Mouse (Mus musculus): ENCODE measurements around the gene Kcnq1. TPM values are rescaled to one million over a fixed set of nuclear protein-coding genes. Genes with fewer than 3 reads are reported as not detected.
A peak's percentile ranks its signal among the peaks of the same experiment; 100 is the strongest.

Kcnq1 gene
- polyA plus RNA-seq, 1 experiment from 2014 or later = 0.88 TPM

DNA sequence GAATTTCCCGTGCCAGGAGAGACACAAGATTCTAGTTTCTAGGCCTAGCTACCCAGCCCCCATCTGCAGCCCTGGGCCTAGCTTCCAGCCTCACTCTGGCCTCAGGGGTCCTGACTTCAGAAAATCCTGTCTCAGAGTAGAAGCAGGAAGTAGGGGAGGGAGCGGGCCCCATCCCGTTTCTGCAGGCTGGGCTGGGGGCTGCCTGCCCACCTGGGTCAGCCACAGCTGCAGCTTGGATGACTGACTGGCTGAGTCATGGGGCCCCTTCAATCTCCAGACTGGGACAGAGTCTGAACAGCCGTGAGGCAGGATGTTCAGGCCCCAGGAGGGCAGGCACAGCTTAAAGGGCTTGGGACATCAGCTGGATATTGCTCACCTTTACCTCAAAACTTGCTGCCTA lies 308.9 kb downstream of the Kcnq1 start:
- H3K9me3 ChIP-seq (replicated peaks) = no peaks in the 10 kb centered on the region
- H3K4me2 ChIP-seq = no peak overlapping the region
- no peak overlapping the region for H3K4me3 ChIP-seq (replicated peaks)
- 61% methylated on average over 4 of the region's 4 CpGs for WGBS
- no peaks in the 10 kb centered on the region for H3K4me1 ChIP-seq
- H3K27ac ChIP-seq (replicated peaks) = no peak overlapping the region
- no peaks in the 10 kb centered on the region for H3K36me3 ChIP-seq
- no peak for ATAC-seq (ENCODE audit: low FRiP score)
- no peaks in the 10 kb centered on the region for H3K27me3 ChIP-seq (replicated peaks)
- H3K9ac ChIP-seq (replicated peaks) = no peak overlapping the region

GRCm38 (mm10) chr7:143416406-143416805 lies 310.2 kb downstream of the Kcnq1 start:
- no peak for ATAC-seq (ENCODE audit: low FRiP score)

GRCm38 (mm10) chr7:143417875-143418274 lies 311.7 kb downstream of the Kcnq1 start:
- WGBS = 76% methylated on average over 5 of the region's 5 CpGs

More at GRCm38 (mm10) chr7:143416406-143416805, 310.2 kb downstream of the Kcnq1 start:
- Histone ChIP-seq H3K9me3 (replicated peaks) (no peaks in the 10 kb centered on the region), H3K4me3 (replicated peaks) (no peak overlapping the region), H3K4me2 (no peak overlapping the region), H3K4me1 (no peaks in the 10 kb centered on the region), H3K36me3 (no peaks in the 10 kb centered on the region), H3K9ac (replicated peaks) (no peak overlapping the region), H3K27me3 (replicated peaks) (no peaks in the 10 kb centered on the region), H3K27ac (replicated peaks) (no peak overlapping the region)
- WGBS = 87% methylated on average over 12 of the region's 12 CpGs

GRCm38 (mm10) chr7:143419585-143420160 lies 313.5 kb downstream of the Kcnq1 start:
- Histone ChIP-seq H3K4me1 (no peaks in the 10 kb centered on the region), H3K27ac (replicated peaks) (no peak overlapping the region), H3K4me2 (no peak overlapping the region), H3K9ac (replicated peaks) (no peak overlapping the region), H3K9me3 (replicated peaks) (no peaks in the 10 kb centered on the region), H3K4me3 (replicated peaks) (no peak overlapping the region), H3K27me3 (replicated peaks) (no peaks in the 10 kb centered on the region), H3K36me3 (no peaks in the 10 kb centered on the region)
- ATAC-seq (ENCODE audit: low FRiP score) = no peak
- 86% methylated on average over 4 of the region's 4 CpGs for WGBS

More at GRCm38 (mm10) chr7:143417875-143418274, 311.7 kb downstream of the Kcnq1 start:
- no peaks in the 10 kb centered on the region for H3K9me3 ChIP-seq (replicated peaks)
- H3K4me2 ChIP-seq = no peak overlapping the region
- no peak overlapping the region for H3K9ac ChIP-seq (replicated peaks)
- no peaks in the 10 kb centered on the region for H3K4me1 ChIP-seq
- no peak overlapping the region for H3K4me3 ChIP-seq (replicated peaks)
- H3K27me3 ChIP-seq (replicated peaks) = no peaks in the 10 kb centered on the region
- ATAC-seq (ENCODE audit: low FRiP score) = no peak
- H3K36me3 ChIP-seq = no peaks in the 10 kb centered on the region
- H3K27ac ChIP-seq (replicated peaks) = no peak overlapping the region

GRCm38 (mm10) chr7:143428142-143428813 lies 322.1 kb downstream of the Kcnq1 start:
- H3K4me1 ChIP-seq = peaks cover 19% of the 10 kb centered on the region
- no peak overlapping the region for H3K9ac ChIP-seq (replicated peaks)
- H3K4me2 ChIP-seq = no peak overlapping the region
- WGBS = 17% methylated on average over 23 of the region's 23 CpGs
- peak; percentile 73 for ATAC-seq (ENCODE audit: low FRiP score)
- H3K36me3 ChIP-seq = no peaks in the 10 kb centered on the region
- H3K9me3 ChIP-seq (replicated peaks) = no peaks in the 10 kb centered on the region
- no peaks in the 10 kb centered on the region; the same call in none of the 2 replicates for H3K27me3 ChIP-seq (replicated peaks)
- H3K27ac ChIP-seq (replicated peaks) = no peak overlapping the region
- H3K4me3 ChIP-seq (replicated peaks) = no peak overlapping the region

DNA sequence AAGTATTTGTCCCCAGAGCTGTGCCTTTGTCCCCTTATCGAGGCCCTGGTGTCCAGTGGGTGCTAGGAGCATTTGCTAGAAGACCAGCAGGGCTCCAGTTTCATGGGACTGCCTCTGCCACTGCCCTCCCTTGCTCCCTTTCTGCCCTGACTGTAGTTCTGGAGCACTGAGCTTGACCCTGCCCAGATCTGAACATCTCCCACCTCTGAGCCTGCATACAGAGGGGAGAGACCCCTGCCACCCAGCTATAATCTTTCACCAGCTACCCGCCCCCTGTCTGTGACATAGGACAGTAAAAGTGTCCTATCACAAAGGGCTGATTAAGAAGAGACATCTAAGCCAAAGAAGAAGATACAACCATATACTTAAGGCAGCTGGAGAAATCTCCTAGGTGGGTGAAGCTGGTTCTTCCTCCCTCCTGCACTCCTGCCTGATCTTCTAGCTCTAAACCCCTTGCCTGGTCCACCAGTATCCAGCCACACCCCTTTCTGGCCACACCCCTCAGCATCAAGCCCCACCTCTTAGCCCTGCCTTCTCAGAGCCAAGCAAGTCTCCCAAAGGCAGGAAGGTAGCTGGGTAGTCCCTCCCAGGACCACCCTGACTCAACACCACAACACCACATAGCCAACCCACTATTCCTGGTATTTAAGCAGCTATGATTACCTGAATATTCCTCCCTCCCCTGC lies 322.8 kb downstream of the Kcnq1 start:
- no peak overlapping the region for H3K4me3 ChIP-seq (replicated peaks)
- 39% methylated on average over 2 of the region's 2 CpGs for WGBS
- peaks cover 22% of the 10 kb centered on the region for H3K4me1 ChIP-seq
- H3K27ac ChIP-seq (replicated peaks) = no peak overlapping the region
- no peak for ATAC-seq (ENCODE audit: low FRiP score)
- H3K36me3 ChIP-seq = no peaks in the 10 kb centered on the region
- no peaks in the 10 kb centered on the region for H3K9me3 ChIP-seq (replicated peaks)
- no peak overlapping the region for H3K9ac ChIP-seq (replicated peaks)
- H3K27me3 ChIP-seq (replicated peaks) = no peaks in the 10 kb centered on the region; the same call in none of the 2 replicates
- no peak overlapping the region for H3K4me2 ChIP-seq

DNA sequence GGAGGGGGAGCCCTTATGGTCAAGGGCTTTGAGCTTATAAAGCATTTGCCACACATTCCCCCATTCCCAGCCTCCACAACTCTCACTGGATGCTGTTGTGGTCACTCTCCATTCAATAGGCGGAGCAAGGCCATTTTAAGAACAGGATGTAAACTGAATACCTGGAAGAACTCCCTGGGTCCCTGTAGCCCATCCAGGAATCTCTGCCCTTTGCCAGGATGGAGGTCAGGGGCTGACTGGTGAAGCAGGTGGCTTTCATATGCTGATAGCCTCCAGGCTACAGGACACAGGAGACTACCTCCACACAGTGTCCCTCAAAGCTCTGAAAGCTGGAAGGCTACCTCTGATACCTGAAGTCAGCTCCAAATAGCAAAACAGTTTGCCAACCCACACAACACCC lies 326.5 kb downstream of the Kcnq1 start:
- H3K36me3 ChIP-seq = no peaks in the 10 kb centered on the region
- H3K4me2 ChIP-seq = no peak overlapping the region
- 74% methylated on average over 1 of the region's 1 CpGs for WGBS
- no peak overlapping the region for H3K9ac ChIP-seq (replicated peaks)
- no peak overlapping the region for H3K4me3 ChIP-seq (replicated peaks)
- ATAC-seq (ENCODE audit: low FRiP score) = no peak
- no peak overlapping the region for H3K27ac ChIP-seq (replicated peaks)
- H3K4me1 ChIP-seq = peaks cover 26% of the 10 kb centered on the region
- H3K27me3 ChIP-seq (replicated peaks) = no peaks in the 10 kb centered on the region; the same call in 1 of the 2 replicates
- H3K9me3 ChIP-seq (replicated peaks) = no peaks in the 10 kb centered on the region

DNA sequence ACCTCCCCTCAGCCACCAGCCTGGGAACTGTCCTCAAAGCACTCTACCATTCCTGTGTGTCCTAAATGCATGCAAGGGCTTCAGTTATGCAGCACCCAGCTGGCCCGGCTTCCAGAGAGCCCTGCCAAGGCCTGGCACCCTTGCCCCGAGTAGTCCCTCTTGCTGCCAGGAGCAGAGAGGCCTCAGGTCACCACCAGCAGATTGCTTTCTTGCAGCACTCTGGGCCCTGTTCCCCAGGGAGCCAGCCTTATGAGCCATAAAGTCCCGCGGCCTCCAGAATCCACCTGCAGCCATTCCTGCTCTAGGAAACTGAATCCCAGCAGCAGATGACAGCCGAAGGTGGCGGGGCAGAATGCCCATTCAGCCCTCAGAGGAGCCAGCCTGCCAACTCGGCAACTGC lies 327.2 kb downstream of the Kcnq1 start:
- Histone ChIP-seq H3K4me2 (no peak overlapping the region), H3K36me3 (no peaks in the 10 kb centered on the region), H3K27ac (replicated peaks) (no peak overlapping the region), H3K4me1 (peaks cover 25% of the 10 kb centered on the region), H3K9me3 (replicated peaks) (no peaks in the 10 kb centered on the region), H3K9ac (replicated peaks) (no peak overlapping the region), H3K4me3 (replicated peaks) (no peak overlapping the region), H3K27me3 (replicated peaks) (no peaks in the 10 kb centered on the region; the same call in 1 of the 2 replicates)
- ATAC-seq (ENCODE audit: low FRiP score) = no peak
- WGBS = 28% methylated on average over 7 of the region's 7 CpGs

- 18% methylated on average over 18 of the region's 18 CpGs for WGBS
- peak overlapping the region; percentile 45 for H3K4me3 ChIP-seq (replicated peaks)
Observed at GRCm38 (mm10) chr7:143437231-143437893, 331.2 kb downstream of the Kcnq1 start.

GRCm38 (mm10) chr7:143437894-143438581 lies 331.9 kb downstream of the Kcnq1 start:
- Histone ChIP-seq H3K36me3 (no peaks in the 10 kb centered on the region), H3K4me2 (peak overlapping the region; percentile 92), H3K27ac (replicated peaks) (peak overlapping the region; percentile 62), H3K4me3 (replicated peaks) (peak overlapping the region; percentile 45), H3K4me1 (peaks cover 24% of the 10 kb centered on the region), H3K27me3 (replicated peaks) (no peaks in the 10 kb centered on the region), H3K9me3 (replicated peaks) (no peaks in the 10 kb centered on the region), H3K9ac (replicated peaks) (peak overlapping the region; percentile 64)
- WGBS = 2% methylated on average over 55 of the region's 63 CpGs
- ATAC-seq (ENCODE audit: low FRiP score) = peak; percentile 31; the same call in 1 of the 2 replicates

More at GRCm38 (mm10) chr7:143437231-143437893, 331.2 kb downstream of the Kcnq1 start:
- H3K36me3 ChIP-seq = no peaks in the 10 kb centered on the region
- H3K27ac ChIP-seq (replicated peaks) = peak overlapping the region; percentile 62
- peak overlapping the region; percentile 64 for H3K9ac ChIP-seq (replicated peaks)
- no peaks in the 10 kb centered on the region for H3K9me3 ChIP-seq (replicated peaks)
- no peaks in the 10 kb centered on the region for H3K27me3 ChIP-seq (replicated peaks)
- peak; percentile 32 for ATAC-seq (ENCODE audit: low FRiP score)
- peaks cover 25% of the 10 kb centered on the region for H3K4me1 ChIP-seq
- peak overlapping the region; percentile 92 for H3K4me2 ChIP-seq

- Histone ChIP-seq H3K9ac (replicated peaks) (no peak overlapping the region), H3K27me3 (replicated peaks) (no peaks in the 10 kb centered on the region), H3K4me2 (peak overlapping the region; percentile 92; the same call in 1 of the 2 replicates), H3K4me3 (replicated peaks) (no peak overlapping the region), H3K36me3 (no peaks in the 10 kb centered on the region), H3K4me1 (peaks cover 18% of the 10 kb centered on the region), H3K9me3 (replicated peaks) (no peaks in the 10 kb centered on the region), H3K27ac (replicated peaks) (no peak overlapping the region)
- 63% methylated on average over 1 of the region's 1 CpGs for WGBS
- no peak for ATAC-seq (ENCODE audit: low FRiP score)
Observed at GRCm38 (mm10) chr7:143438965-143439364, 332.8 kb downstream of the Kcnq1 start.
